Mouse (Mus musculus): ENCODE results near the gene Olfr1252. TPM values are rescaled to one million over a fixed set of nuclear protein-coding genes. Genes with fewer than 3 reads are reported as not detected.

Gene Olfr1252
- polyA plus RNA-seq (2016; fragmentation: Nextera tagmentation; extraction: Ambion mirVana), result not detected in 2 replicates

GRCm38 (mm10) chr2:89724912-89725311 is at the start of gene Olfr1252:
TSS of gene Olfr1252 (minus strand) at chr2:89725012.
- WGBS, result 56% methylated on average over 1 of the region's 1 CpGs
- Histone ChIP-seq H3K9me3 (0 out of 2 replicates have a peak, but pooled peaks cover 2% of the 10 kb centered on the region), H3K27me3 (replicated peaks; ENCODE audit: low read depth, poor library complexity, severe bottlenecking) (no peaks in the 10 kb centered on the region), H3K36me3 (replicated peaks) (no peaks in the 10 kb centered on the region), H3K27ac (replicated peaks) (no peak within 1 kb of the TSS), H3K4me3 (no peak within 1 kb of the TSS), H3K4me1 (no peaks in the 10 kb centered on the region)
- no peak for DNase-seq (ENCODE audit: low spot score)

GRCm38 (mm10) chr2:89756990-89757389 is 32.2 kb upstream of the Olfr1252 start, which contains the start of gene Olfr1253:
TSS of gene Olfr1253 (minus strand) at chr2:89757090.
- no peak for DNase-seq (ENCODE audit: low spot score)
- Histone ChIP-seq H3K36me3 (replicated peaks) (no peaks in the 10 kb centered on the region), H3K27ac (replicated peaks) (no peak within 1 kb of the TSS), H3K4me3 (no peak within 1 kb of the TSS), H3K9me3 (no peaks in the 10 kb centered on the region), H3K4me1 (no peaks in the 10 kb centered on the region), H3K27me3 (replicated peaks; ENCODE audit: low read depth, poor library complexity, severe bottlenecking) (no peaks in the 10 kb centered on the region)
- 91% methylated on average over 1 of the region's 1 CpGs for WGBS

- Histone ChIP-seq H3K4me3 (no peak overlapping the region), H3K4me1 (no peaks in the 10 kb centered on the region), H3K27me3 (replicated peaks; ENCODE audit: low read depth, poor library complexity, severe bottlenecking) (no peaks in the 10 kb centered on the region), H3K27ac (replicated peaks) (no peak overlapping the region), H3K9me3 (no peaks in the 10 kb centered on the region), H3K36me3 (replicated peaks) (no peaks in the 10 kb centered on the region)
- DNase-seq (ENCODE audit: low spot score), result no peak
- WGBS, result 88% methylated on average over 6 of the region's 6 CpGs
These were observed 32.8 kb downstream of the Olfr1252 start for GRCm38 (mm10) chr2:89691980-89692379.

GRCm38 (mm10) chr2:89671836-89672235 is 53.0 kb downstream of the Olfr1252 start, which contains the start of gene Olfr1251:
TSS of gene Olfr1251 (minus strand) at chr2:89671936.
- no peaks in the 10 kb centered on the region for H3K4me1 ChIP-seq
- H3K4me3 ChIP-seq, result no peak within 1 kb of the TSS
- no peak within 1 kb of the TSS for H3K27ac ChIP-seq (replicated peaks)
- H3K9me3 ChIP-seq, result no peaks in the 10 kb centered on the region
- no peaks in the 10 kb centered on the region for H3K27me3 ChIP-seq (replicated peaks; ENCODE audit: low read depth, poor library complexity, severe bottlenecking)
- DNase-seq (ENCODE audit: low spot score), result no peak
- H3K36me3 ChIP-seq (replicated peaks), result no peaks in the 10 kb centered on the region

Other genes starting within 250 kb of the Olfr1252 start
- gene Olfr1241, start 237.9 kb downstream of the Olfr1252 start, polyA plus RNA-seq (2016; fragmentation: Nextera tagmentation; extraction: Ambion mirVana), result not detected in 2 replicates
- not detected in 2 replicates for gene Olfr1242, start 226.7 kb downstream of the Olfr1252 start, polyA plus RNA-seq (2016; fragmentation: Nextera tagmentation; extraction: Ambion mirVana)
- not detected in 2 replicates for gene Olfr1243, start 193.5 kb downstream of the Olfr1252 start, polyA plus RNA-seq (2016; fragmentation: Nextera tagmentation; extraction: Ambion mirVana)
- not detected in 2 replicates for gene Olfr1245, start 146.6 kb downstream of the Olfr1252 start, polyA plus RNA-seq (2016; fragmentation: Nextera tagmentation; extraction: Ambion mirVana)
- not detected in 2 replicates for gene Olfr1246, start 131.9 kb downstream of the Olfr1252 start, polyA plus RNA-seq (2016; fragmentation: Nextera tagmentation; extraction: Ambion mirVana)
- not detected in 2 replicates for gene Olfr1247, start 110.9 kb downstream of the Olfr1252 start, polyA plus RNA-seq (2016; fragmentation: Nextera tagmentation; extraction: Ambion mirVana)
- not detected in 2 replicates for gene Olfr1248, start 106.8 kb downstream of the Olfr1252 start, polyA plus RNA-seq (2016; fragmentation: Nextera tagmentation; extraction: Ambion mirVana)
- not detected in 2 replicates for gene Olfr1249, start 90.0 kb downstream of the Olfr1252 start, polyA plus RNA-seq (2016; fragmentation: Nextera tagmentation; extraction: Ambion mirVana)
- gene Olfr1250, start 63.5 kb downstream of the Olfr1252 start, polyA plus RNA-seq (2016; fragmentation: Nextera tagmentation; extraction: Ambion mirVana), result not detected in 2 replicates
- not detected in 2 replicates for gene Olfr1251, start 53.1 kb downstream of the Olfr1252 start, polyA plus RNA-seq (2016; fragmentation: Nextera tagmentation; extraction: Ambion mirVana)
- not detected in 2 replicates for gene Olfr1253, start 32.1 kb upstream of the Olfr1252 start, polyA plus RNA-seq (2016; fragmentation: Nextera tagmentation; extraction: Ambion mirVana)
- not detected in 2 replicates for gene Olfr1254, start 68.6 kb upstream of the Olfr1252 start, polyA plus RNA-seq (2016; fragmentation: Nextera tagmentation; extraction: Ambion mirVana)
- gene Olfr1255, start 87.0 kb upstream of the Olfr1252 start, polyA plus RNA-seq (2016; fragmentation: Nextera tagmentation; extraction: Ambion mirVana), result not detected in 2 replicates
- gene Olfr1256, start 116.5 kb upstream of the Olfr1252 start, polyA plus RNA-seq (2016; fragmentation: Nextera tagmentation; extraction: Ambion mirVana), result not detected in 2 replicates
- not detected in 2 replicates for gene Olfr48, start 123.2 kb upstream of the Olfr1252 start, polyA plus RNA-seq (2016; fragmentation: Nextera tagmentation; extraction: Ambion mirVana)
- gene Olfr1257, start 153.4 kb upstream of the Olfr1252 start, polyA plus RNA-seq (2016; fragmentation: Nextera tagmentation; extraction: Ambion mirVana), result not detected in 2 replicates
- not detected in 2 replicates for gene Olfr1258, start 202.3 kb upstream of the Olfr1252 start, polyA plus RNA-seq (2016; fragmentation: Nextera tagmentation; extraction: Ambion mirVana)
- gene Olfr1259, start 223.7 kb upstream of the Olfr1252 start, polyA plus RNA-seq (2016; fragmentation: Nextera tagmentation; extraction: Ambion mirVana), result not detected in 2 replicates
- gene Olfr1260, start 249.3 kb upstream of the Olfr1252 start, polyA plus RNA-seq (2016; fragmentation: Nextera tagmentation; extraction: Ambion mirVana), result not detected in 2 replicates

All from embryonic facial prominence, embryonic 10.5 days (tissue).